Mouse (Mus musculus) forelimb bud, embryonic 11.5 days (tissue): ENCODE results near the gene Dusp14.

Experiments used
- DNase-seq: peaks from one replicate; pipeline ENCODE4 v3.0.0-alpha.2; 2012; ENCODE audit warnings: low read depth, low spot score

The Dusp14 gene

GRCm38 (mm10) chr11:84066927-84067645 is 2.0 kb downstream of the Dusp14 start:
- DNase-seq: no peak

GRCm38 (mm10) chr11:84066071-84066481 is 3.0 kb downstream of the Dusp14 start:
- DNase-seq: no peak

- DNase-seq: no peak
Observed at GRCm38 (mm10) chr11:84063631-84064209, 5.3 kb downstream of the Dusp14 start.

- DNase-seq: no peak
Observed at GRCm38 (mm10) chr11:84062805-84063204, 6.3 kb downstream of the Dusp14 start.

- no peak for DNase-seq
Observed at GRCm38 (mm10) chr11:84061881-84062280, 7.2 kb downstream of the Dusp14 start.

- DNase-seq: no peak
Observed at GRCm38 (mm10) chr11:84060635-84061034, 8.4 kb downstream of the Dusp14 start.

GRCm38 (mm10) chr11:84059784-84060183 is 9.3 kb downstream of the Dusp14 start:
- no peak for DNase-seq

GRCm38 (mm10) chr11:84057418-84057817 is 11.6 kb downstream of the Dusp14 start:
- DNase-seq: no peak

GRCm38 (mm10) chr11:84053524-84054163 is 15.4 kb downstream of the Dusp14 start:
- no peak for DNase-seq

- no peak for DNase-seq
Observed at GRCm38 (mm10) chr11:84053055-84053454, 16.0 kb downstream of the Dusp14 start.

- no peak for DNase-seq
Observed at GRCm38 (mm10) chr11:84048411-84048810, 20.6 kb downstream of the Dusp14 start.

- no peak for DNase-seq
Observed at GRCm38 (mm10) chr11:84047270-84047669, 21.8 kb downstream of the Dusp14 start.

- DNase-seq: no peak
Observed at GRCm38 (mm10) chr11:84044988-84045387, 24.1 kb downstream of the Dusp14 start.

GRCm38 (mm10) chr11:84042808-84043762 is 26.0 kb downstream of the Dusp14 start:
- peak; percentile 69 for DNase-seq

GRCm38 (mm10) chr11:84040621-84041020 is 28.4 kb downstream of the Dusp14 start:
- DNase-seq: no peak

- DNase-seq: no peak
Observed at GRCm38 (mm10) chr11:84033671-84034070, 35.4 kb downstream of the Dusp14 start.

- no peak for DNase-seq
Observed at GRCm38 (mm10) chr11:84032559-84032958, 36.5 kb downstream of the Dusp14 start.

GRCm38 (mm10) chr11:84031971-84032370 is 37.1 kb downstream of the Dusp14 start:
- peak; percentile 56 for DNase-seq

- no peak for DNase-seq
Observed at GRCm38 (mm10) chr11:84028271-84029028, 40.6 kb downstream of the Dusp14 start.

- DNase-seq: no peak
Observed at GRCm38 (mm10) chr11:84027231-84027630, 41.8 kb downstream of the Dusp14 start.
